Mouse (Mus musculus) lung, postnatal 36 days (tissue): ENCODE results near the gene Gm6351.
"Not testable (repeated sequence)": the region's sequence is repeated elsewhere in the genome, so short reads cannot be mapped to it uniquely, and the experiment has no call there.

ENCODE experiments used
- DNase-seq: peaks from one replicate; pipeline ENCODE4 v3.0.0; 2022; ENCODE audit warnings: mixed read lengths

Gene Gm6351

DNA sequence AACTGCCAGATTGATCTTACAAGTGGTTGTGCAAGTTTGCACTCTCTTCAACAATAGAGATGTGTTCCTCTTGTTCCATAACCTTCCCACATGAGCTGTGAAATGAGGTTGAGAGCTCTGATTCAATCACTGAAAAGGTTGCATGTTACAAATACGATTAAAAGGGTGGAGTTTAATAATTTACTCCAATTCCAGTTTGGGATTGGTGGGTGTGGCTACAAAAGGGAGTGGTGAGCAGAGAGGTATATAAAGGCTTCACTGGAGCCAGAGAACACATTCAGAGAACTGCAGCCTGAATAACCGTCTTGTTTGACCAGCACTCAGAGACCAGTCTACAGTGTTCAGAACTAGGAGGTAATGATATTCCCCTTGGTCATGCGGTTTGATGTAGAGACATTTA lies at the start of gene Gm6351:
Gm6351 (plus strand) TSS at position 301 of the 400 bp plus-strand sequence.
- DNase-seq = not testable (repeated sequence)

GRCm38 (mm10) chr5:94070445-94070844 lies 5.7 kb upstream of the Gm6351 start, which contains the start of gene BC061212:
Gene BC061212 (minus strand): TSS chr5:94070545.
- DNase-seq = not testable (repeated sequence)
